Mouse (Mus musculus): ENCODE results near the gene Ccdc59.

DNA sequence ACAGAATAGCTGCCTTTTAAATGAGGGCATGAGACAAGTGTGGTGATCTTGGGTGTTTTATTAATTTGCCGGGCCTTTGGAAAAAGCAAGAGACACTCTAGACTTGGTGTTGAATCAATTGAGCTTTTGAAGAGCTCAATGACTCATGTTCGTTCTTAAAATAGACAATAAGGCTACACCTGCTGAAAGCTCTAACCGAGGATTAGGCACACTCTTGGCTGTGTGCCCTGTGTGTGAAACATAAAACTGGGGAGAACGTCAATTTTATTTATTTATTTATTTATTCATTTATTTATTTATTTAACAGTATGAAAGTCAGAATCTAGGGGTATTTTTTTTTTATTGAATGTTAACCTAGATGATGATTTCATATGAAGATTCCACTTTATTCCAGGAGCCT, 10.3 kb downstream of the Ccdc59 start:
- TF ChIP-seq EP300 (IDR thresholded peaks at IDR 0.05; ENCODE audit: insufficient read depth, low read depth, low read length), result no peak
- TF ChIP-seq POLR2A (IDR thresholded peaks at IDR 0.05; ENCODE audit: insufficient read depth, low read depth, low read length), result no peak

Data from heart, adult 2 months (tissue).